Mouse (Mus musculus): ENCODE data around the gene Lrrc74b.

DNA sequence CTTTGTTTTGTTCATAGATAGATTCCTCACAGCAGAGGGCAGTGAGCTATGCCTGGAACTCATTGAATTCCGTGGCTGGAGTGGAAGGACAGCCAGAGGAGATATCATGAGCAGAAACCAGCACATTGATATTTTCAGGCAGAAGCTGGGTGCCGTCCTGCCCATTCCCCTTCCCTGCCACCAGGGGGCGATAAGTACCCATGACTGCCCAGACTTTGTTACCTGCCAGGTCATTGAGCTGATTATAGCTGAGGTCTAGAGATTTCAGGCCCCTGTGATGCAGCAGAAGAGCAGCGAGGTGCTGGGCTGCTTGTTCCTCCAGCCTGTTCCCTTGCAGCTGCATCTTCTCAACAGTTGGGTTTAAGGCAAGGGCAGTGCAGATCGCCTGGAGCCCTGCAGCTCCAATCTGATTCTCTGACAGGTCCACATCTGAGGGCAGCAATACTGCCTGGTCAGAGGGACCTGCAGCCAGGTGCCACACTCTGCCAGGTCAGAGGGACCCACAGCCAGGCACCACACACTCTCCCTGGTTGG, 3.0 kb downstream of the Lrrc74b start:
- peak; percentile 99 for TF ChIP-seq CTCF (IDR thresholded peaks at IDR 0.05; ENCODE audit: low read depth)
- TF ChIP-seq EP300 (IDR thresholded peaks at IDR 0.05; ENCODE audit: low read depth), result no peak

Data from liver, postnatal 0 days (tissue).